Mouse (Mus musculus) spleen, adult 2 months (tissue): ENCODE measurements around the gene Ica1. TPM values are rescaled to one million over a fixed set of nuclear protein-coding genes. Genes with fewer than 3 reads are reported as not detected.

Experiments
- DNase-seq, 2 experiments: peaks; one replicate each; pipeline versions ENCODE4 v3.0.0 to v3.0.0-alpha.2; 2012 to 2021; ENCODE audit warnings: low spot score in 2 of 2, low read depth in 1 of 2
- H3K27ac ChIP-seq: fragments of 200-500 bp; 2 replicates; pipeline ENCODE4 v1.5.1; 2012; ENCODE audit warnings: low read length, inconsistent platforms; ENCODE audit not compliant: insufficient read depth
- H3K27me3 ChIP-seq: fragments of 200-500 bp; 2 replicates; pipeline ENCODE4 v1.6.1; 2012; ENCODE audit warnings: mild to moderate bottlenecking, moderate library complexity, low read length, inconsistent platforms; ENCODE audit not compliant: control insufficient read depth, insufficient read depth
- H3K36me3 ChIP-seq: fragments of 200-500 bp; 2 replicates; pipeline ENCODE4 v1.6.1; 2012; ENCODE audit warnings: mild to moderate bottlenecking, low read length, inconsistent platforms; ENCODE audit not compliant: control insufficient read depth, insufficient read depth
- H3K4me1 ChIP-seq: fragments of 200-500 bp; 2 replicates; pipeline ENCODE4 v1.6.1; 2011; ENCODE audit warnings: inconsistent platforms; ENCODE audit not compliant: control insufficient read depth, insufficient read depth, insufficient read length
- H3K4me3 ChIP-seq: fragments of 200-500 bp; 2 replicates; pipeline ENCODE4 v1.5.1; 2011; ENCODE audit warnings: mild to moderate bottlenecking, inconsistent platforms; ENCODE audit not compliant: insufficient read depth, insufficient read length; ENCODE audit errors: extremely low read depth
- CTCF ChIP-seq: fragments of 200-500 bp; IDR thresholded peaks from 2 replicates; pipeline ENCODE4 v1.5.1; 2011; ENCODE audit warnings: mild to moderate bottlenecking, inconsistent platforms; ENCODE audit not compliant: insufficient read depth, insufficient read length, insufficient replicate concordance; ENCODE audit errors: extremely low read depth
- POLR2A ChIP-seq: fragments of 200-500 bp; IDR thresholded peaks from 2 replicates; pipeline ENCODE4 v1.6.1; 2011; ENCODE audit warnings: low read depth, low read length, inconsistent platforms
- WGBS: fragments of 180-500 bp; shearing (Covaris S2); methylation state at CpG from one replicate; pipeline ENCODE4 v1.1.7; 2018; 5-methylcytosine and 5-hydroxymethylcytosine counted together
- polyA plus RNA-seq: library from polyadenylated mRNA; depleted of rRNA; stranded (reverse); fragments of >200 nt; gene quantifications from 2 replicates; pipeline ENCODE4 v1.2.3, GENCODE M21; 2012; rRNA removed

Ica1 gene
- polyA plus RNA-seq, 1 experiment = 1.3 TPM

DNA sequence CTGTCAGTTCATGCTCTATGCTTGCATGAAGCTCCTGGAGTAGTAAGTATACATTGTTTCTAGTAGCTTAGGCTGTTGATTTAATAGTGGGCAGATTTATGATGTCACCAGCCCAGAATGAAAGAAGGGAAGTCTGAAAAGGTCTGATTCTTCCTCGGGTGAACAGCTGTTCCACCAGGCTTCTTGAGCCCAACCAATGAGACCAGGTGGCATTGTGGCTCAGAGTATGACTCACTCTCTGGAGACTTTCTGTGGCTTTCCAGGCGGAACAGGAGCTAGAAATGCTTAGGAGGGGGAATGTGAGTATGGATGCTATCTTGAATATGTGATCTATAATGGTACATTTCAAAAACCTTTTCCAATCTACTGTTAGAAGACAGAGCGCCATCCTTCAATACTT is 155.2 kb downstream of the Ica1 start:
- TF ChIP-seq CTCF (no peak), POLR2A (no peak)
- no peaks in the 10 kb centered on the region; the same call in 1 of the 2 replicates for H3K4me1 ChIP-seq
- H3K27me3 ChIP-seq = no peaks in the 10 kb centered on the region
- no peak overlapping the region for H3K4me3 ChIP-seq
- WGBS = 45% methylated on average over 3 of the region's 3 CpGs
- no peak for DNase-seq
- H3K27ac ChIP-seq = no peak overlapping the region
- H3K36me3 ChIP-seq = no peaks in the 10 kb centered on the region

DNA sequence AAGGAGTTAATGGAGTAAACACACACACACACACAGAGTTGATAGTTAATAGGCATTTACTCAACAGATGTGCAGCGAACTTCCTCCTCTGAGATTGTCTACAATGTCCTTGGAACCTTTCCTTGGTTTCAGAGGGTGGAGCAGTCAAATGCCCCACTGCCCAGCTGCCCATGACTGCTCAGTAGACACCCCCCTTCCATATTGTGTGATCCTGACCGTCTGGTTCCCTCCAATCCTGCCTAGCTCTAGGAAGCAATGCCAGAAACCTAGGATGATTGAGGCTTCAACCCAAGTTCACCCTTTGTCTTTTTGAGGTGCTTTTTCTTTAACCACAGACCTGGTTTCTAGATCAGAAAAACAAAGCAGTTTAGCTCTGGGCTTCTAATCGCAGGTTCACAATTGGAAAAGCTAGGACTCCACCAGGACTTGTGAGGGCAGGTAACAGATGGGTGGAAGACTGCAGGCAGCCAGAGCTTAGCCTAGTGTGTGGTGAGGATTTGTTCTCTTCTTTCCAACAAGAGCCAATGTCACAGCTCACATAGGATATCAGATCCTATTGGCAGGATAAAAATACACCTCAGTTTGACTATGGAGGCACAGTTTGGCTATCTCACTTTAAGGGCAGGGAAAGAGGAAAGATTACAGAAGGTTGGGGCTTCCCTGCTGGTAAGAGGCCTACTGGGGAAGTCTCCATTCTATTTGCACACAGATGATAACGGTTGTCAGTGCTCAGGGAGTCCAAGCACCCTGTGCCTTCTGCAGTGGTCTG is 158.5 kb downstream of the Ica1 start:
- no peak overlapping the region for H3K27ac ChIP-seq
- no peak overlapping the region for H3K4me3 ChIP-seq
- TF ChIP-seq CTCF (no peak), POLR2A (no peak)
- 87% methylated on average over 4 of the region's 4 CpGs for WGBS
- no peak for DNase-seq
- H3K36me3 ChIP-seq = no peaks in the 10 kb centered on the region
- no peaks in the 10 kb centered on the region for H3K27me3 ChIP-seq
- peaks cover 5% of the 10 kb centered on the region; the same call in 1 of the 2 replicates for H3K4me1 ChIP-seq

DNA sequence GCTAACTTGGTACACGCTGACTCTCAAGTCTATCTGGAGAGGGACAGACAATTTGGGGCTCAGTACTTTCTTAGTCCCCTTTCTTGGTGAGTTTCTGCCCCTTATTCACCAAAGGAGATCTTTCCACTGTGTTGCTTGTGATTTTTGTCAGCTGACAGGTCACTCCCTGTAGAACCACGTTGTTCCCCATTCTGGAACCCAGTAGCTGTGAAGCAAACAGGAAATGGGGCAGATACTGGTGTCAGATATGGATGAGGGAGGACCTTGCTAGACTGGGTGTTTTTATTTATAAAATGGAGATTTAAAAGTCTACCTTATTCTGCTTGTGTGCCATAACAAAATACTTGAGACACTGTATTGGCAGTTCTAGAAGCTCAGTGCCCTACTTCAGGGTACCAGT is 160.9 kb downstream of the Ica1 start:
- 51% methylated on average over 2 of the region's 2 CpGs for WGBS
- TF ChIP-seq CTCF (no peak), POLR2A (no peak)

DNA sequence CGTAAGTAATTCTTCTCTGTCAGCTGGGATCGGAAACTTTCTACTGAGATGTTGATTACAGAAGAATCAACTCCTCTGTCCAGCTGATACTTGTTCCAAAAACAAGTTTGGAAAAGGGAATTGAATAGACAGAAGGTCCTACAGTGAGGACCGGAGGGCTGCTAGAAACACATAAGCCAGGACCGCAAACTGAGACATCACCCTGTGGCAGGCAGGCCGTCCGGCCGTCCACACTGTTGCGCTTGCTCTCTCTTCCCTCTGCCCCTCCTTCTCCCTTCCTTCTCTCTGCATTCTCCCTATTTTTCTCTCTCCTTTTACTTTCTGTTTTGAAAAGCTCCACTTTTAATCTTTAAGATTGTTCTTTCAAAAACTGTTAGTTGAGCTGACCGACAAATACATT is 186.6 kb downstream of the Ica1 start:
- TF ChIP-seq POLR2A (no peak), CTCF (no peak)
- no peak overlapping the region for H3K4me3 ChIP-seq
- WGBS = 94% methylated on average over 9 of the region's 9 CpGs
- no peak overlapping the region for H3K27ac ChIP-seq
- DNase-seq = no peak
- no peaks in the 10 kb centered on the region for H3K4me1 ChIP-seq
- no peaks in the 10 kb centered on the region for H3K27me3 ChIP-seq
- peaks cover 11% of the 10 kb centered on the region for H3K36me3 ChIP-seq

More for the DNA sequence above, 160.9 kb downstream of the Ica1 start:
- Histone ChIP-seq H3K4me3 (no peak overlapping the region), H3K27me3 (no peaks in the 10 kb centered on the region), H3K36me3 (no peaks in the 10 kb centered on the region), H3K4me1 (peaks cover 5% of the 10 kb centered on the region; the same call in 1 of the 2 replicates), H3K27ac (no peak overlapping the region)
- no peak for DNase-seq

DNA sequence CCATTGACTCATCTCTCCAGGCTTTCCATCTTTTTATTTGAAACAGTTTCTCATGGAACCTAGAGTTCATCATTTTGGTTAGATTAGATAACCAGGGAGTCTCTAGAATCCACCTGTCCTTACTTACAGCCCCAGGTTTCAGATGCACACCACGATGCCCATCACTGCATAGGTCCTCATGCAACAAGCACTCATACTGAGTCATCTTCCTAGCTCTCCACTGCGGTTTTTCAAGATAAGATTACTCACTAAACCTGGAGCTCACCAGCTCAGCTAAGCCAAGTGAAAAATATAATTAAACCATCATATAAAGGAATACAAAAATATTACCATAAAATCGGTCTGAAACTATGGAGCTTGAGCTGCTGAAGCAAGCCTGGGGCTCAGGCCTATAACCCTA is 194.4 kb downstream of the Ica1 start:
- Histone ChIP-seq H3K36me3 (peaks cover 11% of the 10 kb centered on the region), H3K27me3 (no peaks in the 10 kb centered on the region), H3K4me1 (no peaks in the 10 kb centered on the region), H3K4me3 (no peak overlapping the region), H3K27ac (no peak overlapping the region)
- WGBS = 86% methylated on average over 3 of the region's 3 CpGs
- TF ChIP-seq CTCF (no peak), POLR2A (no peak)
- DNase-seq = no peak

DNA sequence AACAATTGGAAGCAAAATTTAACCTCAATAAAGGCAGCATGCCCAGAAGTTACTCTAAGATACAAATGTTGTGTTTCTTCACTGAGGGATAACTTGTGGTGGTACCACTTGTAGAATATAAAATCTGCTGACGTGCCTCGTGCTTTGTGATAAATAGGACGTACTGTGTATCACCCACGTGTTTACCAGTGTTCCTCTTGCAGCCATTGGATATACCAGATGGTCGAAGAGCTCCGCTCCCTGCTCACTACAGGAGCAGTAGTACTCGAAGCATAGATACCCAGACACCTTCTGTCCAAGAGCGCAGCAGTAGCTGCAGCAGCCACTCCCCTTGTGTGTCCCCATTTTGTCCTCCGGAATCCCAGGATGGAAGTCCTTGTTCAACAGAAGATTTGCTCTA is 195.9 kb downstream of the Ica1 start:
- Histone ChIP-seq H3K36me3 (peaks cover 11% of the 10 kb centered on the region), H3K27me3 (no peaks in the 10 kb centered on the region), H3K27ac (no peak overlapping the region), H3K4me1 (no peaks in the 10 kb centered on the region), H3K4me3 (no peak overlapping the region)
- no peak for DNase-seq
- 95% methylated on average over 9 of the region's 9 CpGs for WGBS
- no peak for TF ChIP-seq POLR2A
- TF ChIP-seq CTCF = no peak

Other genes with a start within 250 kb of the Ica1 start
- gene Nxph1, start 169.9 kb upstream of the Ica1 start, polyA plus RNA-seq = 0.07 and 0.08 TPM in 2 replicates